ENCODE assay signal across 8 mouse cellular contexts in the genomic region with DNA sequence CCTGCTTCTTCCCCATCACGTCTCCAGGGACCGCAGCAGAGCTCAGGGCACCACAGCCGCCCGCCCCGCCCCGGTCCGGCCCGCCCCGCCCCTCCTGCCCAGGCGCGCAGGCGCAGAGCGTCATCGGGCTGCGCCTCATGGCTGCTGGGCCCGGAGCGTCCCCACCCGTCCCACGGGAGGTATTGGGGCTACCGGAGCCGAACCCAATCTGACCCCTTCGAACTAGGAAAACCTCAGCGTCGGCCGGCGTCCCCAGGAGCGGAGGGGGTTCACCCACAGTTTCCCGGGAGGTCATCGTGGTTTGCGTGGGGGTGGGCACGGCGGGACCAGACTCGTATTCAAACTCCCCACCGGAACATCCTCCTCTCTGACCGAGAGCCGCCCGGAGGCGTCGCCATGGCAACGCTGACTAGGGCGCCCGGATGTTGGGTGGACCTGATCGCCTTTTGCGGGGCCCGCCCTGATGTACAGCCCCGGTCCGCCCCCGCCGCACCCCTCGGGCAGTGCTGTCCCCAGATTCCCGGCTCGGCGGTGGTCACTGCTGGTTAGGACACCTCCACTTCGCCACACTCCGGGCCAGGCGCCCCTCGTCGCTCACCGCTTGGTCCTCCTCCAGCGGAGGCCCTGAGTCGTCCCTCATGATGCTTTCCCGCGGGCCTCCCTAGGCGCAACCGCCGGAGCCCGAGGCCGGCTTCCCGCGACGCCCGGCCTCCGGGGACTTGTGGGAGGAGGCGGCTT. TPM values are rescaled to one million over a fixed set of nuclear protein-coding genes. Genes with fewer than 3 reads are reported as not detected.
DNase-seq lines count a peak whose midpoint lies in the region; ATAC-seq lines count a peak whose summit lies in the region.

Gene Tmem237 (minus strand): TSS at position 689 of the 738 bp plus-strand sequence.

- H3K4me3 ChIP-seq in forebrain, embryonic 10.5 days = peak within 1 kb of the TSS; percentile 86
- H3K4me3 ChIP-seq in heart, embryonic 16.5 days (ENCODE audit: low read length) = peak within 1 kb of the TSS; percentile 88
- peak within 1 kb of the TSS; percentile 74 for H3K4me3 ChIP-seq in liver, embryonic 15.5 days (replicated peaks)
- H3K4me3 ChIP-seq in neural tube, embryonic 12.5 days = peak within 1 kb of the TSS; percentile 64

- under 1% methylated on average over 74 of the region's 74 CpGs for WGBS in forebrain, embryonic 10.5 days
- under 1% methylated on average over 69 of the region's 74 CpGs for WGBS in heart, embryonic 16.5 days
- under 1% methylated on average over 74 of the region's 74 CpGs for WGBS in liver, embryonic 15.5 days (ENCODE audit: insufficient replicate concordance)
- under 1% methylated on average over 74 of the region's 74 CpGs for WGBS in neural tube, embryonic 12.5 days

- H3K4me2 ChIP-seq in heart, embryonic 16.5 days (ENCODE audit: low read depth, low read length) = peak within 1 kb of the TSS; percentile 70
- peak within 1 kb of the TSS; percentile 88 for H3K4me2 ChIP-seq in liver, embryonic 15.5 days
- peak within 1 kb of the TSS; percentile 69 for H3K4me2 ChIP-seq in neural tube, embryonic 12.5 days (replicated peaks)

- H3K27me3 ChIP-seq in forebrain, embryonic 10.5 days (ENCODE audit: poor library complexity, severe bottlenecking) = no peaks in the 10 kb centered on the region
- no peaks in the 10 kb centered on the region for H3K27me3 ChIP-seq in heart, embryonic 16.5 days (ENCODE audit: control insufficient read depth, insufficient read depth, low read length)
- no peaks in the 10 kb centered on the region; the same call in 1 of the 2 replicates for H3K27me3 ChIP-seq in liver, embryonic 15.5 days
- H3K27me3 ChIP-seq in neural tube, embryonic 12.5 days (replicated peaks) = no peaks in the 10 kb centered on the region

- H3K9ac ChIP-seq in heart, embryonic 16.5 days (ENCODE audit: low read length) = peak within 1 kb of the TSS; percentile 85
- H3K9ac ChIP-seq in liver, embryonic 15.5 days = peak within 1 kb of the TSS; percentile 55
- peak within 1 kb of the TSS; percentile 85 for H3K9ac ChIP-seq in neural tube, embryonic 12.5 days

- peaks cover 24% of the 10 kb centered on the region for H3K4me1 ChIP-seq in forebrain, embryonic 10.5 days
- H3K4me1 ChIP-seq in heart, embryonic 16.5 days (ENCODE audit: control insufficient read depth, insufficient read depth, low read length) = 0 out of 2 replicates have a peak, but pooled peaks cover 3% of the 10 kb centered on the region
- H3K4me1 ChIP-seq in liver, embryonic 15.5 days (replicated peaks) = peaks cover 13% of the 10 kb centered on the region
- 0 out of 2 replicates have a peak, but pooled peaks cover 3% of the 10 kb centered on the region for H3K4me1 ChIP-seq in neural tube, embryonic 12.5 days

- no peaks in the 10 kb centered on the region for H3K9me3 ChIP-seq in forebrain, embryonic 10.5 days
- no peaks in the 10 kb centered on the region for H3K9me3 ChIP-seq in heart, embryonic 16.5 days (replicated peaks; ENCODE audit: control insufficient read depth, low read length)
- H3K9me3 ChIP-seq in liver, embryonic 15.5 days (replicated peaks) = no peaks in the 10 kb centered on the region
- no peaks in the 10 kb centered on the region for H3K9me3 ChIP-seq in neural tube, embryonic 12.5 days

- peak within 1 kb of the TSS; percentile 95 for H3K27ac ChIP-seq in forebrain, embryonic 10.5 days
- peak within 1 kb of the TSS; percentile 66 for H3K27ac ChIP-seq in heart, embryonic 16.5 days (ENCODE audit: low read length)
- H3K27ac ChIP-seq in liver, embryonic 15.5 days (replicated peaks) = peak within 1 kb of the TSS; percentile 38
- peak within 1 kb of the TSS; percentile 83 for H3K27ac ChIP-seq in neural tube, embryonic 12.5 days

- ATAC-seq in CD4-positive, CD25-positive, alpha-beta regulatory T cell, adult 4 months = peak; percentile 87
- ATAC-seq in heart, embryonic 16.5 days (replicated peaks; ENCODE audit: extremely low read depth, insufficient read depth, low FRiP score) = peak; percentile 97
- peak; percentile 95 for ATAC-seq in liver, embryonic 15.5 days (ENCODE audit: insufficient read depth)
- peak; percentile 99 for ATAC-seq in neural tube, embryonic 12.5 days (ENCODE audit: low FRiP score, low read depth)

- peaks cover 12% of the 10 kb centered on the region for H3K36me3 ChIP-seq in forebrain, embryonic 10.5 days (replicated peaks)
- H3K36me3 ChIP-seq in heart, embryonic 16.5 days (ENCODE audit: control insufficient read depth, insufficient read depth) = no peaks in the 10 kb centered on the region
- no peaks in the 10 kb centered on the region for H3K36me3 ChIP-seq in liver, embryonic 15.5 days (replicated peaks)
- no peaks in the 10 kb centered on the region for H3K36me3 ChIP-seq in neural tube, embryonic 12.5 days

- peak; percentile 73 for DNase-seq in c-Kit-negative CD71-positive TER-119-positive erythroid progenitor cells, embryonic 14.5 days (ENCODE audit: low read depth, low spot score)
- DNase-seq in forebrain, embryonic 10.5 days (ENCODE audit: extremely low spot score, low spot score) = peak; percentile 95
- peak; percentile 94 to 95 for DNase-seq in kidney, postnatal 36 days
- DNase-seq in telencephalon, adult 2 months (ENCODE audit: low read depth, low spot score) = peak; percentile 92

RNA-seq across cellular contexts. Expression of gene Tmem237, which starts in this region (rescaled TPM):
- polyA plus RNA-seq in CD4-positive, CD25-positive, alpha-beta regulatory T cell, adult 4 months (2017; shearing (Covaris generic)) = 10 to 100 TPM; 17.9 to 18.6 TPM
- 49.1 and 51.8 TPM in 2 replicates for polyA plus RNA-seq in forebrain, embryonic 10.5 days (2016; fragmentation: Nextera tagmentation; extraction: Ambion mirVana)
- polyA plus RNA-seq in heart, embryonic 16.5 days (2015; fragmentation: Nextera tagmentation; extraction: Ambion mirVana) = 13.5 and 15.4 TPM in 2 replicates
- polyA plus RNA-seq in liver, embryonic 15.5 days (2015; fragmentation: Nextera tagmentation; extraction: Ambion mirVana) = 5.2 and 5.8 TPM in 2 replicates
- polyA plus RNA-seq in neural tube, embryonic 12.5 days (2016; fragmentation: Nextera tagmentation; extraction: Ambion mirVana) = 39.9 and 45.1 TPM in 2 replicates

Comparison
In these comparisons a context has a peak if more than half of its experiments do, and no peak if none do; other contexts are left out.
1. Peak in every context shown above with its lines: DNase-seq, ATAC-seq, H3K4me3 ChIP-seq and H3K27ac ChIP-seq.
2. H3K27ac ChIP-seq: peak in every context shown above with its lines; median percentile 95 in forebrain, embryonic 10.5 days; 83 in neural tube, embryonic 12.5 days; 66 in heart, embryonic 16.5 days; 38 in liver, embryonic 15.5 days.